In the genomic region with DNA sequence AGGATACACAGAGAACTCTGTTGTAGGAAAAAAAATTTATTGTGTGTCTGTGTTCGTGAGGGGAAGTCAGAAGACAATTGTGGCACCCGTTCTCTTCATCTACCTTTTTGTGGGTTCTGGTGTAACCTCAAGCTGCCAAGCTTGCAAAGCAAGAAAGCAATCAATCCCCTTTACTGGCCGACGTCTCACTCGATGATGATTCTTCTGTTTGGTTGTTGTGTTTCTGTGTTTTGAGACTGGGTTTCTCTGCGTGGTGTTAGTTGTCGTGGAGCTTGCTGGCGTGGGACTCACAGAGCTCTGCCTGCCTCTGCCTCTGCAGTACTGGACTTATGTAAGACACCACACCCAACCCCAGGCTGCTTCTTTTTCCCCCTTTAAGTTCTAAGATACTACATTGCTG, we compare ENCODE assay signal across 18 mouse cellular contexts. TPM values are rescaled to one million over a fixed set of nuclear protein-coding genes. Genes with fewer than 3 reads are reported as not detected.
DNase-seq lines count a peak whose midpoint lies in the region; ATAC-seq lines count a peak whose summit lies in the region.
"Had no signal": no experiment of that assay in that cellular context is flagged by ENCODE, and none has a peak within 500 bp of the region (broad histone marks: within the 10 kb centered on the region; RNA-seq: fewer than 3 reads in every experiment).

No protein-coding gene starts in this region.

- WGBS in liver, embryonic 12.5 days (ENCODE audit: insufficient replicate concordance): 54% methylated on average over 8 of the region's 8 CpGs

- peak overlapping the region; percentile 59; the same call in 1 of the 2 replicates for H3K27ac ChIP-seq in liver, embryonic 12.5 days
- H3K27ac ChIP-seq: embryonic facial prominence, embryonic 15.5 days; heart, embryonic 13.5 days; hindbrain, embryonic 14.5 days; limb, embryonic 12.5 days had no signal

- H3K4me3 ChIP-seq in liver, embryonic 12.5 days: no peak overlapping the region
- H3K4me3 ChIP-seq: embryonic facial prominence, embryonic 15.5 days; heart, embryonic 13.5 days; limb, embryonic 12.5 days; stomach, embryonic 15.5 days had no signal

- H3K9me3 ChIP-seq in liver, embryonic 12.5 days (replicated peaks): peaks cover 4% of the 10 kb centered on the region; the same call in 1 of the 2 replicates
- H3K9me3 ChIP-seq: stomach, embryonic 15.5 days had no signal

- no peaks in the 10 kb centered on the region for H3K36me3 ChIP-seq in liver, embryonic 12.5 days
- H3K36me3 ChIP-seq: embryonic facial prominence, embryonic 15.5 days; heart, embryonic 13.5 days; limb, embryonic 12.5 days; stomach, embryonic 15.5 days had no signal

- DNase-seq in liver: no peak
- DNase-seq in CD8-positive naive resting alpha-beta T cell, adult 2 months (ENCODE audit: low read depth in 2 of 2, low spot score in 2 of 2): peak; percentile 63 to 66
- peak; percentile 72 for DNase-seq in induced T-regulatory cell, adult 2 months (ENCODE audit: low read depth)
- peak; percentile 46 for DNase-seq in thymus, postnatal 14 days
- DNase-seq in lung, adult 18-20 months: no peak
- no peak for DNase-seq in cerebellum, adult 8-10 months
- no peak for DNase-seq in right cerebral cortex, adult 2 months (ENCODE audit: low spot score in 2 of 2)
- DNase-seq: adrenal gland, postnatal 10 days; cerebellum, adult 11 months; cerebellum, postnatal 25 days; lung, postnatal 36 days had no signal

- no peaks in the 10 kb centered on the region for H3K27me3 ChIP-seq in liver, embryonic 12.5 days (replicated peaks)
- H3K27me3 ChIP-seq: embryonic facial prominence, embryonic 15.5 days; heart, embryonic 13.5 days; limb, embryonic 12.5 days; stomach, embryonic 15.5 days had no signal

- no peak overlapping the region for H3K4me2 ChIP-seq in liver, embryonic 12.5 days
- H3K4me2 ChIP-seq: embryonic facial prominence, embryonic 15.5 days; heart, embryonic 13.5 days; hindbrain, embryonic 14.5 days; limb, embryonic 12.5 days; stomach, embryonic 15.5 days had no signal

- peaks cover 24% of the 10 kb centered on the region for H3K4me1 ChIP-seq in liver, embryonic 12.5 days
- H3K4me1 ChIP-seq: embryonic facial prominence, embryonic 15.5 days; stomach, embryonic 15.5 days had no signal

- ATAC-seq in liver, embryonic 12.5 days: no peak
- ATAC-seq: intestine, embryonic 16.5 days had no signal

- no peak overlapping the region for H3K9ac ChIP-seq in liver, embryonic 12.5 days
- H3K9ac ChIP-seq: embryonic facial prominence, embryonic 15.5 days; heart, embryonic 13.5 days; hindbrain, embryonic 14.5 days; limb, embryonic 12.5 days; stomach, embryonic 15.5 days had no signal

RNA-seq across cellular contexts. Expression of gene Zmynd8, which starts 24.9 kb away (rescaled TPM):
- polyA plus RNA-seq in liver, embryonic 12.5 days (2016; fragmentation: Nextera tagmentation; extraction: Ambion mirVana): 35.7 and 38.5 TPM in 2 replicates

Comparison
In these comparisons a context has a peak if more than half of its experiments do, and no peak if none do; other contexts are left out.
1. DNase-seq: peak in CD8-positive naive resting alpha-beta T cell, adult 2 months (2 of 2), induced T-regulatory cell, adult 2 months (single experiment) and thymus, postnatal 14 days (single experiment); none in liver (single experiment), lung, adult 18-20 months (0 of 2), cerebellum, adult 8-10 months (single experiment) and right cerebral cortex, adult 2 months (0 of 2).